Mouse (Mus musculus) heart, embryonic 16.5 days (tissue): ENCODE data around the gene Esp31. TPM values are rescaled to one million over a fixed set of nuclear protein-coding genes. Genes with fewer than 3 reads are reported as not detected.

ENCODE experiments used
- ATAC-seq: fragments of 200-750 bp; cut with Nextera tagmentation; replicated peaks from 2 replicates; pipeline ENCODE4 v1.8.0; 2017; ENCODE audit warnings: moderate number of reproducible peaks; ENCODE audit not compliant: insufficient read depth, low FRiP score; ENCODE audit errors: extremely low read depth
- H3K27ac ChIP-seq: fragments of 300-500 bp; sonication (generic); 2 replicates; pipeline ENCODE4 v1.5.1; 2014; ENCODE audit warnings: mild to moderate bottlenecking, low read length, control low read depth, moderate library complexity
- H3K27me3 ChIP-seq: fragments of 300-500 bp; sonication (generic); 2 replicates; pipeline ENCODE4 v1.6.1; 2014; ENCODE audit warnings: low read length, mixed read lengths; ENCODE audit not compliant: control insufficient read depth, insufficient read depth
- H3K36me3 ChIP-seq: fragments of 300-500 bp; sonication (generic); 2 replicates; pipeline ENCODE4 v1.6.1; 2014; ENCODE audit not compliant: control insufficient read depth, insufficient read depth
- H3K4me1 ChIP-seq: fragments of 300-500 bp; sonication (generic); 2 replicates; pipeline ENCODE4 v1.6.1; 2014; ENCODE audit warnings: low read length, mixed read lengths; ENCODE audit not compliant: control insufficient read depth, insufficient read depth
- H3K4me2 ChIP-seq: fragments of 300-500 bp; sonication (generic); 2 replicates; pipeline ENCODE4 v1.6.1; 2014; ENCODE audit warnings: low read depth, mild to moderate bottlenecking, control low read depth, low read length
- H3K4me3 ChIP-seq: fragments of 300-500 bp; sonication (generic); 2 replicates; pipeline ENCODE4 v1.5.1; 2014; ENCODE audit warnings: mild to moderate bottlenecking, control low read depth, low read length
- H3K9ac ChIP-seq: fragments of 300-500 bp; sonication (generic); 2 replicates; pipeline ENCODE4 v1.6.1; 2014; ENCODE audit warnings: low read length, control low read depth
- H3K9me3 ChIP-seq: fragments of 300-500 bp; sonication (generic); replicated peaks from 2 replicates; pipeline ENCODE4 v1.6.1; 2016; ENCODE audit warnings: low read length; ENCODE audit not compliant: control insufficient read depth
- WGBS: fragments of 180-500 bp; shearing (Covaris S2); extraction: QIAGEN DNeasy Blood & Tissue Kit; methylation state at CpG from one replicate; pipeline ENCODE4 v1.1.7; 2014; 5-methylcytosine and 5-hydroxymethylcytosine counted together
- polyA plus RNA-seq: library from polyadenylated mRNA; unstranded; fragments of >200 nt; fragmentation: Nextera tagmentation; extraction: Ambion mirVana; gene quantifications from 2 replicates; pipeline ENCODE4 v1.2.1, GENCODE M21; 2015

Gene Esp31
- polyA plus RNA-seq = not detected in 2 replicates

GRCm38 (mm10) chr17:38639147-38639546, at the start of gene Esp31:
TSS of gene Esp31 (plus strand) at chr17:38639447.
- H3K27me3 ChIP-seq = no peaks in the 10 kb centered on the region
- WGBS = 64% methylated on average over 2 of the region's 2 CpGs
- no peak within 1 kb of the TSS for H3K27ac ChIP-seq
- H3K4me3 ChIP-seq = no peak within 1 kb of the TSS
- H3K36me3 ChIP-seq = no peaks in the 10 kb centered on the region
- H3K9me3 ChIP-seq = 0 out of 2 replicates have a peak, but pooled peaks cover 2% of the 10 kb centered on the region
- no peaks in the 10 kb centered on the region for H3K4me1 ChIP-seq
- no peak for ATAC-seq
- no peak within 1 kb of the TSS for H3K9ac ChIP-seq
- H3K4me2 ChIP-seq = no peak within 1 kb of the TSS

Other genes with a start within 250 kb of the Esp31 start
- not detected in 2 replicates for gene Esp36, start 219.3 kb upstream of the Esp31 start, polyA plus RNA-seq
- gene Esp34, start 85.3 kb upstream of the Esp31 start, polyA plus RNA-seq = not detected in 2 replicates